Mouse (Mus musculus): Measurements from ENCODE around the gene Itga1. TPM values are rescaled to one million over a fixed set of nuclear protein-coding genes. Genes with fewer than 3 reads are reported as not detected.

The Itga1 gene
- total and polyA plus RNA-seq, 2 experiments from 2014 or later = 4.1 to 4.6 TPM

DNA sequence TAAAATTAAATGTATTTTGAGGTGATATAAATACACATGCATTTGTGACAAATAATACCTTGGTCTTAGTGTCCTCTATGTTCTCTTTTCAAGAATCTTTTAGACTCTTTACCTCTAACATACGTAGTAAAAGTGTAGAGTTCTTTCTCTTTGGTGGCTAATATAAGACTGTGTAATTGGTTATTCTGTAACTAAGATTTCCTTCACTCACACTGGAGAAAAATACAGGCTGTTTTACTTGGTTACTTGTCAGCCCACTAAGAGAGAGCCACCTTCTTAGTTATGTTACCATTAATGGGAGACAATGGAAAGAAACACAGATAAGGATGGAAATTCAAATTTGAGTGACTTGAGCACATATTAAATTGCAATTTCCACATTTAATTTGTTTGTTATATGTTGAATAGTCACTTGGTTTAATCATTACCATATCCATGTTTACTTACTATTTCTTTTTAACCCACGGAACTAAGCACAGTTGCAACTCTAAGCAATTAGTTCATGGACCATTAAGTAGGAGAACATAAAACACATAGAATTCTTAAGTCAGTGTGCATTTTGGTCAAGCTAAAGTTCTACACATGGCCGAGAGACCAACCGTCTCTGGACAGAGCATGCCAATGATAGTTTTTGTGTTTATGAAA lies 34.3 kb downstream of the Itga1 start:
- Histone ChIP-seq H3K27me3 (ENCODE audit: insufficient read depth, low read length) (no peaks in the 10 kb centered on the region), H3K27ac (no peak overlapping the region), H3K4me3 (ENCODE audit: low read length) (no peak overlapping the region), H3K36me3 (ENCODE audit: insufficient read depth, low read length) (no peaks in the 10 kb centered on the region), H3K4me1 (ENCODE audit: insufficient read depth, low read length) (no peaks in the 10 kb centered on the region), H3K4me2 (ENCODE audit: low read depth, low read length) (no peak overlapping the region), H3K9me3 (ENCODE audit: low read length) (no peaks in the 10 kb centered on the region), H3K9ac (replicated peaks; ENCODE audit: low read length) (no peak overlapping the region)
- WGBS = 86% methylated on average over 4 of the region's 4 CpGs
- TF ChIP-seq CTCF (IDR thresholded peaks at IDR 0.05; ENCODE audit: low read depth) = no peak
- ATAC-seq (no peak), DNase-seq (ENCODE audit: low spot score) (no peak)

DNA sequence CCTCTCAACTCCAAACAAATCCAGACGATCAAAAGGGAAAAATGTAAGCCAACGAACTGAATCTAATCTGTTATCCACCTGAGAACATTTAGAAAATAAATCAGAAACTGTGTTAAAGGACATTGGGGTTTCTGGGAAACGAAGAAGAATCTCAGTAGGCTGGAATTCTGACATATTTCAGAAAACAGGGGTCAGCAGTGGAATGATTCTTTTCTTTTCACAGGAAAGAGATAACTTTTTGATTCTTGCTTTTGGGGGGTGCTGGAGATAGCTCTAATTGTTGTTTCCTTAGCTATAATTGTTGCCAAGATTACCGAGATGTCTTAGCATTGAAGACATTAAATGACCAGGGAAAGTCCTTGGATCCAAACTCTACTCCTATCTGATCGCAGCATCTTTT lies 44.2 kb downstream of the Itga1 start:
- 82% methylated on average over 5 of the region's 5 CpGs for WGBS
- no peak for ATAC-seq
- no peak for DNase-seq (ENCODE audit: low spot score)
- no peak for TF ChIP-seq CTCF (IDR thresholded peaks at IDR 0.05; ENCODE audit: low read depth)
- Histone ChIP-seq H3K9me3 (ENCODE audit: low read length) (no peaks in the 10 kb centered on the region), H3K4me1 (ENCODE audit: insufficient read depth, low read length) (no peaks in the 10 kb centered on the region), H3K27me3 (ENCODE audit: insufficient read depth, low read length) (no peaks in the 10 kb centered on the region), H3K36me3 (ENCODE audit: insufficient read depth, low read length) (no peaks in the 10 kb centered on the region), H3K9ac (replicated peaks; ENCODE audit: low read length) (no peak overlapping the region), H3K4me3 (ENCODE audit: low read length) (no peak overlapping the region), H3K4me2 (ENCODE audit: low read depth, low read length) (no peak overlapping the region), H3K27ac (no peak overlapping the region)

DNA sequence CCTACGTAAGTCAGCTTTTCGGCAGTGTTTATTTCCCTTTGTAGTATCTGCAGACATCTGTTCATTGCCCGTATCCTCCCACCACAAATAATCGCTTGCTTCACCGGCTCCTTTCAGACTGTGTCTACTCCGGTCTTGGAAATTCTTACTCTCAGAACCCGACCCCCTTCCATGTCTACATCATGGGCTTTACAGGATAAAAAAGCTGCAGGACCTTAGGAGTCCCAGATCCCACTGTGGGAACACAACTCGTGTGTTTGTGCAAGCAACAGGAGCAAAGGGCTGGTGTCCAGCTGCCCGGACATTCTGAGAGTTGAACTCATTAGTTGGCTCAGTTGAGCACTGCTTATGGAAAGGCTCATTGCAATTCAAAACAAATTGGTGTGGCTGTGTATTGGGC lies 47.0 kb downstream of the Itga1 start:
- WGBS = 10% methylated on average over 9 of the region's 9 CpGs
- peak overlapping the region; percentile 27 for H3K4me2 ChIP-seq (ENCODE audit: low read depth, low read length)
- H3K9me3 ChIP-seq (ENCODE audit: low read length) = no peaks in the 10 kb centered on the region

DNA sequence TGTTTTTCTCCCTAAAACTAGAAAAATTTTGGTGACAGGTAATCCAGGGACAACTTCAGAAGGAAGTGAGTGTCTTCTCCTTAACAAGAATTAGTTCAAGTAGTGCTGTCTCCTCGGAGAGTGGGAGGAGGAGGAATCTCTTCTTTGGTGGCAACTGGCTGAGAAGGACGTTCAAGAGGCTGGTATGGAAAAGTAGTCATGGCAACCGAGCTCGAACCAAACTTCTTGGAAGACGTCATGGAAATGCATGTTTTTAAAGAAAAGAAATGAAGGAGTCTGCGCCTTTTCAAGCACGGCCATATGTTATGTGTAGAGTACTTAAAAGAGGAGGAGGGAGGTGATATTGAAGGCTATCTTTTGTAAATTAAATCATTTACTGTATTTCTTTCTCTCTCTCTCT lies 49.2 kb downstream of the Itga1 start:
- H3K27me3 ChIP-seq (ENCODE audit: insufficient read depth, low read length) = no peaks in the 10 kb centered on the region
- TF ChIP-seq CTCF (IDR thresholded peaks at IDR 0.05; ENCODE audit: low read depth) = no peak
- no peak overlapping the region for H3K27ac ChIP-seq
- DNase-seq (ENCODE audit: low spot score) (no peak), ATAC-seq (no peak)
- H3K4me1 ChIP-seq (ENCODE audit: insufficient read depth, low read length) = no peaks in the 10 kb centered on the region
- no peaks in the 10 kb centered on the region for H3K9me3 ChIP-seq (ENCODE audit: low read length)
- H3K4me3 ChIP-seq (ENCODE audit: low read length) = no peak overlapping the region
- no peak overlapping the region for H3K4me2 ChIP-seq (ENCODE audit: low read depth, low read length)
- H3K36me3 ChIP-seq (ENCODE audit: insufficient read depth, low read length) = no peaks in the 10 kb centered on the region
- no peak overlapping the region for H3K9ac ChIP-seq (replicated peaks; ENCODE audit: low read length)
- WGBS = 52% methylated on average over 7 of the region's 7 CpGs

More for the DNA sequence above, 47.0 kb downstream of the Itga1 start:
- Histone ChIP-seq H3K9ac (replicated peaks; ENCODE audit: low read length) (no peak overlapping the region), H3K4me3 (ENCODE audit: low read length) (no peak overlapping the region), H3K27me3 (ENCODE audit: insufficient read depth, low read length) (no peaks in the 10 kb centered on the region), H3K4me1 (ENCODE audit: insufficient read depth, low read length) (no peaks in the 10 kb centered on the region), H3K36me3 (ENCODE audit: insufficient read depth, low read length) (no peaks in the 10 kb centered on the region), H3K27ac (no peak overlapping the region)
- DNase-seq (ENCODE audit: low spot score) (peak; percentile 31), ATAC-seq (0 out of 2 replicates have a peak, but pooled peaks have one; percentile 38)
- no peak for TF ChIP-seq CTCF (IDR thresholded peaks at IDR 0.05; ENCODE audit: low read depth)

DNA sequence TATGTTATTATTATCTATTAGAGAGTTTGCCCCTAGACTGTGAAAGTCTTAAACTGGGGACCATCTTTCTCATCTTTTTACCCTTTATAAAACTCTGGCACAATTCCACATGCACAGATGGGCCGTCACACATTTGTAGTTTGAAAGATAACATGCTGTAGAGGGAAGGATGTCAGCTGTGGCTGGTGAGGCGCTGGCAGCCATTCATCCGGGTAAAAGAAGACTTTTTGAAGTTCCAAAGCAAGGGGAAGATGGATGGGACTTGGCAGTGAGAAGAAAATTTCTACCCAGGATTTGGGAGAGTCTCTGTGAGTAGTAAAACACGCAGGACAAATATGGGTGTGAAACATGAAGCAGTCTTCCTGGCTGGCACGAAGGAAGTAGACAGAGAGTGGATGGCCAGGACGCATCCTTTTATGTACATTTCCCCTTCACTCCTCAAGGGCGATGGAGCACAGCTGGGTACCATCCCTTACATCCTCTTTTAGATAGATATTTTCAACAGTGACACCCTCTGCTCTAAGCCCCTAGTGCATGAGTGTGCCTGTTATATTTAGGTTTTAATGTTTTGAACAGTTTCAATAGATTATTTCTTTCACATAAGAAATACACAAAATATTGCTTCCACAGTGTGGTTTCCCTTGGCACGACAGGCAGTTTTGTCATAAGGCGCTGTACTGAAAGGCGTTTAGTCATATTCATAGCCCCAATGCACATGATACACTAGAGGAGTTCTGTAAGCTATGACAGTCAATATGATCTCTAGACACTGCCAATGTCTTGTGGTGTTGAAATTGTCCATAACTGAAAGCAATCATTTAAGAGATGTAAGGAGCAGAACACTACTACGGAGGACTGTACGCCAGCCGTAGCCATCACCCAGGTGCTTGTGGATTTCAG lies 50.9 kb downstream of the Itga1 start:
- TF ChIP-seq CTCF (IDR thresholded peaks at IDR 0.05; ENCODE audit: low read depth) = no peak
- H3K36me3 ChIP-seq (ENCODE audit: insufficient read depth, low read length) = no peaks in the 10 kb centered on the region
- no peaks in the 10 kb centered on the region for H3K4me1 ChIP-seq (ENCODE audit: insufficient read depth, low read length)
- WGBS = 69% methylated on average over 13 of the region's 13 CpGs
- no peak overlapping the region for H3K9ac ChIP-seq (replicated peaks; ENCODE audit: low read length)
- H3K27ac ChIP-seq = no peak overlapping the region
- H3K4me2 ChIP-seq (ENCODE audit: low read depth, low read length) = no peak overlapping the region
- no peak overlapping the region for H3K4me3 ChIP-seq (ENCODE audit: low read length)
- DNase-seq (ENCODE audit: low spot score) (peak; percentile 61), ATAC-seq (peak; percentile 64)
- no peaks in the 10 kb centered on the region for H3K9me3 ChIP-seq (ENCODE audit: low read length)
- H3K27me3 ChIP-seq (ENCODE audit: insufficient read depth, low read length) = no peaks in the 10 kb centered on the region

DNA sequence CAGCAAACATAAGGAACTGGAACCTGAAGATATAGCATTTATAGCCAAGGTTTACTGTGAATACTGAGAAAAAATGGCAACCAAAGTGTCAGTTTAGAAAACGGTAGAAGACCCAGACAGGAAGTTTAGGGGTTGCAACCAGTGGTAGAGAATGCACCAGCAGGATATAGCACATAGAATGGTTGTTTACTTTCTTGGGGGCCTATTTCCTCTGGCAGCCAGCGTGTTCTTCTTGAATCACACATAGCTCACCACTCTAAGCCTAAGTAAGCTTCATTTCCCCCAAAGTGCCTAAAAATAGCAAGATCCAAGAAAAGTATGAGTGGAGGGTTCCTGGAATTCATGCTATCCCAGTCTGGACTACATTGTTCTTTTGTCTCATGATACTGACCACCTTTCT lies 59.1 kb downstream of the Itga1 start:
- no peak for ATAC-seq
- 79% methylated on average over 2 of the region's 2 CpGs for WGBS

More for the DNA sequence above, 59.1 kb downstream of the Itga1 start:
- H3K9ac ChIP-seq (replicated peaks; ENCODE audit: low read length) = no peak overlapping the region
- no peak overlapping the region for H3K4me2 ChIP-seq (ENCODE audit: low read depth, low read length)
- no peaks in the 10 kb centered on the region for H3K36me3 ChIP-seq (ENCODE audit: insufficient read depth, low read length)
- no peaks in the 10 kb centered on the region for H3K9me3 ChIP-seq (ENCODE audit: low read length)
- DNase-seq (ENCODE audit: low spot score) = no peak
- no peak overlapping the region for H3K27ac ChIP-seq
- H3K4me3 ChIP-seq (ENCODE audit: low read length) = no peak overlapping the region
- no peaks in the 10 kb centered on the region for H3K4me1 ChIP-seq (ENCODE audit: insufficient read depth, low read length)
- TF ChIP-seq CTCF (IDR thresholded peaks at IDR 0.05; ENCODE audit: low read depth) = no peak
- H3K27me3 ChIP-seq (ENCODE audit: insufficient read depth, low read length) = no peaks in the 10 kb centered on the region
